Mouse (Mus musculus): ENCODE measurements around the gene Tnpo2. TPM values are rescaled to one million over a fixed set of nuclear protein-coding genes. Genes with fewer than 3 reads are reported as not detected.

The Tnpo2 gene
- total and polyA plus RNA-seq, 3 experiments, result 29.2 to 86.8 (median 62.3) TPM

- TF ChIP-seq ZNF384 (IDR thresholded peaks at IDR 0.05; ENCODE audit: low read depth, low read length), result no peak; the same call in 1 of the 2 replicates
- TF ChIP-seq TCF12 (IDR thresholded peaks at IDR 0.05; ENCODE audit: low read depth, low read length), result no peak
- no peak for TF ChIP-seq RAD21 (IDR thresholded peaks at IDR 0.05; ENCODE audit: low read depth, low read length)
Observed at GRCm38 (mm10) chr8:85035728-85036310, 896 bp upstream of the Tnpo2 start (continued).

- Histone ChIP-seq H3K9ac (ENCODE audit: control insufficient read depth, low read depth, low read length, poor library complexity, severe bottlenecking) (peak overlapping the region; percentile 96), H3K79me2 (ENCODE audit: control insufficient read depth, insufficient read depth, low read length, poor library complexity) (peaks cover 49% of the 10 kb centered on the region), H3K27me3 (ENCODE audit: control insufficient read depth in 1 of 2, insufficient read depth in 2 of 2, low read length in 2 of 2) (no peaks in the 10 kb centered on the region), H3K4me3 (ENCODE audit: control insufficient read depth in 1 of 2, insufficient read depth in 1 of 2, low read depth in 2 of 2, low read length in 2 of 2) (peak overlapping the region; percentile 65 to 88), H3K36me3 (ENCODE audit: control insufficient read depth in 1 of 2, insufficient read depth in 2 of 2, low read length in 2 of 2) (peaks cover 9 to 30% of the 10 kb centered on the region in 2 experiments), H3K4me1 (ENCODE audit: control insufficient read depth in 1 of 2, insufficient read depth in 2 of 2, low read length in 2 of 2) (peaks cover 3 to 15% of the 10 kb centered on the region in 2 experiments), H3K27ac (ENCODE audit: control insufficient read depth, low read depth, low read length) (peak overlapping the region; percentile 97), H3K9me3 (replicated peaks; ENCODE audit: insufficient read depth, low read length) (no peaks in the 10 kb centered on the region)
- TF ChIP-seq SMC3 (IDR thresholded peaks at IDR 0.05; ENCODE audit: low read depth, low read length) (no peak), USF2 (IDR thresholded peaks at IDR 0.05; ENCODE audit: borderline replicate concordance in 1 of 2, insufficient read depth in 1 of 2, low read depth in 1 of 2, low read length in 2 of 2) (no peak), ZKSCAN1 (IDR thresholded peaks at IDR 0.05; ENCODE audit: low read depth, low read length) (no peak), JUND (IDR thresholded peaks at IDR 0.05; ENCODE audit: low read depth, low read length) (no peak), MAFK (IDR thresholded peaks at IDR 0.05; ENCODE audit: borderline replicate concordance, low read depth, low read length) (no peak), ZMIZ1 (IDR thresholded peaks at IDR 0.05; ENCODE audit: low read depth, low read length) (no peak; the same call in 1 of the 2 replicates), ZC3H11A (IDR thresholded peaks at IDR 0.05; ENCODE audit: low read depth, low read length) (no peak), USF1 (IDR thresholded peaks at IDR 0.05; ENCODE audit: low read depth, low read length) (no peak), ELF1 (IDR thresholded peaks at IDR 0.05; ENCODE audit: low read depth, low read length) (no peak), RCOR1 (IDR thresholded peaks at IDR 0.05; ENCODE audit: low read depth, low read length) (no peak), TBP (IDR thresholded peaks at IDR 0.05; ENCODE audit: low read depth, low read length) (peak; percentile 97), NELFE (IDR thresholded peaks at IDR 0.05; ENCODE audit: low read depth, low read length) (peak; percentile 53), MYC (IDR thresholded peaks at IDR 0.05; ENCODE audit: low read depth, low read length) (no peak; the same call in 1 of the 2 replicates), POLR2AphosphoS2 (IDR thresholded peaks at IDR 0.05; ENCODE audit: low read length) (peak; percentile 87; the same call in 1 of the 2 replicates), GABPA (IDR thresholded peaks at IDR 0.05; ENCODE audit: low read depth, low read length) (no peak), GATA1 (IDR thresholded peaks at IDR 0.05; ENCODE audit: low read depth, low read length) (no peak), POLR2AphosphoS5 (IDR thresholded peaks at IDR 0.05; ENCODE audit: borderline replicate concordance, low read depth, low read length) (no peak), HCFC1 (IDR thresholded peaks at IDR 0.05; ENCODE audit: low read depth, low read length) (no peak), ETS1 (IDR thresholded peaks at IDR 0.05; ENCODE audit: low read depth, low read length) (no peak), TCF12 (IDR thresholded peaks at IDR 0.05; ENCODE audit: low read depth, low read length) (no peak), KAT2A (conservative IDR thresholded peaks at IDR 0.05; ENCODE audit: low read depth, low read length) (no peak), EP300 (IDR thresholded peaks at IDR 0.05; ENCODE audit: low read depth in 1 of 2, low read length in 2 of 2) (no peak), MEF2A (IDR thresholded peaks at IDR 0.05; ENCODE audit: extremely low read depth, insufficient replicate concordance, low read depth, low read length, poor library complexity, severe bottlenecking) (no peak), RAD21 (IDR thresholded peaks at IDR 0.05; ENCODE audit: low read depth, low read length) (no peak), CHD1 (IDR thresholded peaks at IDR 0.05; ENCODE audit: low read depth, low read length) (no peak; the same call in 1 of the 2 replicates), CHD2 (IDR thresholded peaks at IDR 0.05; ENCODE audit: low read length) (no peak), SIN3A (IDR thresholded peaks at IDR 0.05; ENCODE audit: low read length) (no peak), ZNF384 (IDR thresholded peaks at IDR 0.05; ENCODE audit: low read depth, low read length) (no peak), MAZ (IDR thresholded peaks at IDR 0.05; ENCODE audit: low read depth, low read length) (no peak), POLR2A (IDR thresholded peaks at IDR 0.05; ENCODE audit: control insufficient read depth in 1 of 2, insufficient read depth in 1 of 2, low read depth in 1 of 2, low read length in 2 of 2, poor library complexity in 1 of 2) (peak; percentile 27 to 84; a peak in 3 of 4 replicates), BHLHE40 (IDR thresholded peaks at IDR 0.05; ENCODE audit: borderline replicate concordance, low read depth, low read length) (no peak), NRF1 (IDR thresholded peaks at IDR 0.05; ENCODE audit: insufficient read depth, low read depth, low read length, poor library complexity, severe bottlenecking) (no peak), MYB (IDR thresholded peaks at IDR 0.05; ENCODE audit: low read depth, low read length) (no peak)
- no peak for DNase-seq (ENCODE audit: low read depth, low spot score)
Observed at GRCm38 (mm10) chr8:85036381-85036717, 366 bp upstream of the Tnpo2 start.
